Mouse (Mus musculus) embryo, embryonic 11.5 days (tissue): ENCODE data around the gene Hist1h3e.
A peak's percentile ranks its signal among the peaks of the same experiment; 100 is the strongest.

Source experiments
- DNase-seq: peaks from one replicate; pipeline ENCODE4 v3.0.0-alpha.2; 2012; ENCODE audit warnings: low read depth, low spot score

Gene Hist1h3e

DNA sequence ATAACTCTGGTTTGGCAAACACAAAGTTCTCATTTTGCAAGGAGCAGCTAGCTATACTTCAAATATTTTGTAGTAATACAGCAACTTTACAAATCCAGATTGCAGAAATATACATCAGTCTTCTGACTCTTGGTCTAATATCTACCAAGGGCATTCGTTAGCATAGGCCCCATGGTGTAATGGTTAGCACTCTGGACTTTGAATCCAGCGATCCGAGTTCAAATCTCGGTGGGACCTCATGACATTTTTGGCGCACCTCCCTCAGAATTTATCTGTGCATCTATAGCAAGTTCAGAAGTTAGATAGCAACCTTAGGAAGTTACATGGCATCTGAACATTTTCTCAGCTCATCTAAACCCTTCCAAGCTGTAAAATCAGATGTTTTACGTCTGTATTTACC, 43.3 kb downstream of the Hist1h3e start:
- DNase-seq = no peak

DNA sequence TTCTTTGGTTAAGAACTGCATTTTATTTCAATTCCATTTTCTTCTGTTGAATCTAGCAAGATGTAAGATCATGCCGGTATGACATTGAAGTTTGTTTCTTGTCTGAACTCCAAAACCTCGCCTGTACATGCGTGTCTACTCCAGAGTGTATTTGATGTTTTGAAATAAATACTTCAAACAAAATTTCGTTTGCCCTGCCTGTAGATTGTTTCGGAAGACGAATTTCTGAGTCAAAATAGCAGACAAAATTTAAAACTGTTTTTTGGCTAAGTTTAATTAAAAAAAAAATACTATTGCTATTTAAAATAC, 43.9 kb downstream of the Hist1h3e start:
- no peak for DNase-seq

DNA sequence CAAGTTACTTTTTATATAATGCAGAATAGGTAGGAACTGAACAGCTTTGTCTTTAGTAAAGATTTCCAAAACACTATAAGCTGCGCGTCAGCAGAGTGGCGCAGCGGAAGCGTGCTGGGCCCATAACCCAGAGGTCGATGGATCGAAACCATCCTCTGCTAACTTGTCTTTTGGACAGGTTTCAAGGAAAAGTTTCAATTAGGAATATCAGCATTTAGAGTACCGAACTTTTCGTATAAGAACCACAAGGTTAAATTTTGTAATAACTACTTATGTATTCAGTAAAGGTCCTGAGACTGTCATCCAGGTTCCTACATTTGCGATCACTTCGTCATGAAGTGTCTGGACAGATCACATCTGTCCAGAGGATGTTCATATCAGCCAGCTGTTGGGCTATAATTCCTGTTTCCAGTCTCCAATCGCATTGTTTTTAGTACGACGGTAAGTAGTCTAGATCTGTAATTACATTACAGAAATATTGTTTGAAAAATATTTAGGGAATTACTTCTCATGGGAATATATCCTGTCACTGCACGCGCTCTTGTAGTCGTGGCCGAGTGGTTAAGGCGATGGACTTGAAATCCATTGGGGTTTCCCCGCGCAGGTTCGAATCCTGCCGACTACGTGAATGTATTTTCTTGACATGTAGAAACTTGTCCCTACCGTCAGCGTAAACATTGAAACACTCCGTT, 44.4 kb downstream of the Hist1h3e start:
- peak; percentile 79 for DNase-seq

DNA sequence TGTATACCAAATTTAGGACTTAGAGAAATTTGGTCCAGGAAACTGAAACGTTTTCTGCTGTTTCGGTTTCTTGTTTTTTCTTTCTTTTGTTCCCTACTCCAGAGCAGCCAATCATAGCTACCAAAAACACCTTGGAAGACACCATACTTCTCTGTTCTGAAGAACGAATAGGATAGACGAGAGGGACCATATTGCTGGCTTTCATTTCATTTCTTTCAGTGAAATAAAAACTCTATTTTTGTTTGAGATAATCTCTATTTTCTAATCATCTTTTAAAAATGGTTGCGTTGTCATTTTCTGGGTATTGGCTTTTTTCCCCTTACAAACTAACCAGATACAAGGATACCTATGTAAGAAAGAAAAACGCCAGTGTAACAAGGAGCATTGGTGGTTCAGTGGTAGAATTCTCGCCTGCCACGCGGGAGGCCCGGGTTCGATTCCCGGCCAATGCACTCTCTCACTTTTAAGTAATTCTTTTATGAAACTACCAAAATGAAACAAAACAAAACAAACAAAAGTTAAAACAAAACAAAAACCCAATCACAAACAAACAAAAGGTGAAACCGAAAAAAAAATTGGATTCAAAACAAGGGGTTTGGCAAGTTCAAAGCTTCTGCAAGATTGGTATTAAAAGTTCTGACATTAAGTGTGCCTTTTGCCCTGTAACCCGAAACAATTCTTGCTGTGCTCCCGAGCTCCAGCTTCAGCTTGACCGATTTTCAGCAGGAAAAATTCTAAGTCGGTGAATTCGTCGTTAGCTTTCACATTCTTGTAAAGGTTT, 45.2 kb downstream of the Hist1h3e start:
- no peak for DNase-seq

DNA sequence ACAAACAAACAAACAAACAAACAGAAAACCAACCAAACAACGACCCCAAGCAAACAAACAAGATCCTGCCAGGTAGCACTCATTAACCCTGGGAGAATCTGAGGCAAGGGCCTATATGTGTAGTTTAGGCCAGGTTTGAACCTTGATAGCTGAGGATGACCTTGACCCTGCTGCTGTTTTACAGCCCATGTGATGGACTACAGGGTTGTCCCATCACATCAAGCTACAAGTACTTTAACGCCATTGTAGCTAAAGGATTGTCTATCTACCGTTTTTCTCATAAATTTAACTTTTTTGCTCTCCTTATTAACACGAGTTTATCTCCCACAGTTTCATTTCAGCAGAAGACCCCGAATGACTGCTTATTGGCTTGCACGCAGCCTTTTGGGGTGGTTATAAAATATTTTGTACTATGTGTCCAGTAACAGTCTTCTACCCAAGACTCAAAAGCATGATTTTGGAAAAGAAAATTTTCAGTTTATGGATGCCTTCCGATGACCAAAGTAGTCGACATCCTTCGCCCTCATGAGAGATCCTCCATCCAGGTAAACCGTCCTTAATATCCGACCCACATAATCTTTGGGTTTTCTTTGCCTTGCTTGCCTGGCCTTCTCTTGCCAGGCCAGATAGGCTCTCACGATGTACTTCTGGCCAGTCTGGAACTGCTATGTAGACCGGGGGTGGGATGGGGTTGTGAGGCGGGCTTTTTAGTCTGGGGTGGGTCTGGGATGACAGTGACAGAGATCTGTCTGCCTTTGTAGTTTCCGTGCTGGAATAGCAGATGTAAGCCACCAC, 46.1 kb downstream of the Hist1h3e start:
- DNase-seq = no peak

DNA sequence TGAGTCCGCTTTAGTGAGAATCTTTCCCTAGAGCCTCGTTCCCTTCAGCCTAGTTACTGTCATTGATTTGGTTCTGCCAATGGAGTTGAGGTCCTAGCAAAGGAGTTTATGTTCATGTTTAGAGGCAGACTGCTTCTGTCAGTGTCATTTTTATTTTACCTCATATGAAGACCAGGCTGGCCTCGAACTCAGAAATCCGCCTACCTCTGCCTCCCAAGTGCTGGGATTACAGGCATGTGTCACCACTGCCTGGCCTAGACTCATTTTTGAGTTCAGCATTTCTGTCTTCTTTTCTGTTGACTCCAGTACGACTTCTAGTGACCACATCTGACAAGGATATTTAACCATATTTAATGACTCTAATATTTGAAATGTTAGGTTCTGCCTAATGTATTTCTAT, 46.9 kb downstream of the Hist1h3e start:
- DNase-seq = no peak

DNA sequence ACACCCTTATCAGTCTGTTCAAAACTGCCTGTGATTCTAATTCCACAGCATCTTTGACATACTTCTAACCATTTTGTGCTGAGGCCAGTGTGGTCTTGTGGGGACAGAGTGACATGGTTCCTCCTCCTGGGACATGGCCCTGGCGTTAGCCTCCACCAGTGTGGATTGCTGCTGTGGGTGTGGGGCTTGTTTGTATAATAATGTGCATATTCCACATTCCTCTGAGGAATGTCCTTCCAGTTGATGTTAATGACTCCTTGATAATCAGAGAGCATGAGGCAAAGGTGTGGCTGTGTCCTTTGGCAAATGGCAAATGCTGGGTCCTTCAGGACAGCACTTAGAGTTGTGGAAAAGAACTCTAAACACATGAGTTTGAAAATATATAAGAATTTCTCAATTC, 48.7 kb downstream of the Hist1h3e start:
- no peak for DNase-seq
